Mouse (Mus musculus): ENCODE measurements around the gene Ufc1.
"Not testable (repeated sequence)": the region's sequence is repeated elsewhere in the genome, so short reads cannot be mapped to it uniquely, and the experiment has no call there.

Gene Ufc1

DNA sequence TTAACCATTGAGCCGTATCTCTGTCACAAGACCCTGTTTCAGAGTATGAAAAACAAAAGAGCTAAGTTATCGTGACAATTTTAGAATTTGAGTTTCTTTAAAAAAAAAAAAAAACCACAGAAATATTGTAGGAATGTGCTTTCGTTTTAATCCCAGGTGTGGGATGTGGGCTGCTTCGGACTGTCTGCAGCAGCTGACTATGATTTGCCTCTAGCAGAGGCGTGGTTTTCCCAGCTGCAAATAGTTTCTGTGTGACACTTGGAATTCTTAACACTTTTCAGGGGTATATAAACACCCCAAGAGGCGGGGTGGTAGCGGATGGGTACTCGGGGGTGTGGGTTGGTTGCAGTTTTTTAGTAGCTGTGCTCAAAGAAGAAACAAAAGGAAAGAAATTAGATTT, 49.5 kb downstream of the Ufc1 start:
- no peak for DNase-seq

GRCm38 (mm10) chr1:171241952-171242351, 52.9 kb downstream of the Ufc1 start:
- DNase-seq, result not testable (repeated sequence)

DNA sequence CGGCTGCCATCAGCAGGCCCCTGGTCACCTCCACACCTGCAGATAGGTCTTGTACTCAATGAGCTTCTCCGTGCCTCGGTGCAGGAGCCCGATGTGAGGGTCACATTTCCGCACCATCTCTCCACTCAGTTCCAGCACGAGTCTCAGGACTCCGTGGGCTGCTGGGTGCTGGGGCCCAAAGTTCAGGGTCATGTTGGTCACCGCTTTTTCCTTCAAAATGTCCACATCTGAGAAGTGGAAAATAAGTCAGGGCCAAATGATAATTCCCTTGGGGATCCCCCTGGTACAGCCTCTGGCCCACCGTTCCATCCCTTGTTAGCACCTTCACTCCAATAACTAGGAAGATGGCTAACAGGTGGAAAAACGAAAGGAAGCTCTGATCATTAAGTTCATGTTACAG, 53.9 kb downstream of the Ufc1 start:
- no peak for DNase-seq

- DNase-seq, result no peak
These were observed 54.7 kb downstream of the Ufc1 start for GRCm38 (mm10) chr1:171239992-171240744.
